Mouse (Mus musculus) heart, postnatal 14 days (tissue): Measurements from ENCODE around the gene Derl2. TPM values are rescaled to one million over a fixed set of nuclear protein-coding genes. Genes with fewer than 3 reads are reported as not detected.

Source experiments
- DNase-seq, 2 experiments: peaks; one replicate each; pipeline ENCODE4 v3.0.0; 2021 to 2022
- intact Hi-C: fragments of 180-260 bp; cut with DNase I; formaldehyde crosslinking; loops from one replicate; pipeline ENCODE4 v1.15.1; 2025
- long read RNA-seq, 2 experiments: library from polyadenylated mRNA; stranded (forward); transcript quantifications; one replicate each; pipeline ENCODE4 v2.0.0; 2021
- total RNA-seq, 2 experiments: library from RNA; stranded (reverse); gene quantifications; 2 replicates each; pipeline ENCODE4 v1.2.3; 2021

Gene Derl2
- total RNA-seq: 10 to 100 TPM; 24.8 to 26.5 TPM
- long read RNA-seq, experiment 1, transcript Derl2-206 (7 exons, 3,666 nt): major isoform, 56 of 63 reads
- long read RNA-seq, experiment 1, partial matches to known transcripts: 2 of 63 reads
- long read RNA-seq, experiment 1, other reads (novel, unspliced or antisense): 5 of 63 reads
- long read RNA-seq, experiment 2, transcript Derl2-206 (7 exons, 3,666 nt): major isoform, 49 of 58 reads
- long read RNA-seq, experiment 2, partial matches to known transcripts: 0 of 58 reads
- long read RNA-seq, experiment 2, other reads (novel, unspliced or antisense): 9 of 58 reads

DNA sequence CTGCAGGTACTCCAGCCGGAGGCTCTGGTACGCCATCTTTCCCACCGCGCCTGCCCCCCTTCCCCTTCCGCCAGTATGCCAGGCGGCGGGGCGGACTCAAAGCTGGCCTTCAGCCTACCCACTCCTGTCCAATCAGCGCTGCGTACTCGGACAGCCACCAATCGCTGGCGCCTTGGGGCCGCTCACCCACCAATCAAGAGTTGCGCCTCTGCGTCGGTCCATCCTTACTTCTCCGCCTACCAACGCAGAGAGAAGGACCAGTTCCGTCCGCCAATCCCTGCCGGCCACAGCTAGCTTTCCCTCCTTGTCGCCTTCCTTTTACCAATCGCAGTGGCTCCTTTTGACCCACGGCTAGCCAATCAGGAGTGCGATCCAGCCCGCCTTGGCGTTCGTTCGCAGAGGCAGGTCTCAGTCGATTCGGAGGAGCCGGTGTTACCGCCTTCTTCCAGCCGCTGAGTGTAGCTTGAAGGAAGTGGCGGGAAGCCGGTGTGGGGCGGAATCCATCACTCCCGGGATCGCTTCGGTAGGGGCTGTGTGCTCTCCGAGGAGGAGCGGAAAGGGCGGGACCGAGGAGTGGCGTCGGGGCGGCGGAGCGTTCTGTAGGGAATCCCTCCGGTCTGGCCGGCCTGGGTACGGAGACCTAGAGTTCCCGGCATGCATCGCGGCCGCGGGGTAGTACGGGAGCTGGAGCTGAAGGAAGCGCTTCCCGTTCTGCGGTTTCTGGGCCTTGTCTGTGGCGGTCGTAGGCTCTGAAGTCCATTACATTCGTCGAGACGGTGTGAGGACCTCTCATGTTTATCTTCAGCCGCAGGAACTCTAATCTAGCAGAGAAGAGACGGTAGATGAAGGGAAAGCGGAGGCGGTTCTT lies at the start of gene Derl2, which contains the start of gene Mis12:
Gene Derl2, minus strand, starts transcription at position 641 of the 868 bp plus-strand sequence.
Gene Mis12, plus strand, starts transcription at position 411 of the 868 bp plus-strand sequence.
- intact Hi-C loops: no loop called here
- peak; percentile 96 to 97 for DNase-seq

DNA sequence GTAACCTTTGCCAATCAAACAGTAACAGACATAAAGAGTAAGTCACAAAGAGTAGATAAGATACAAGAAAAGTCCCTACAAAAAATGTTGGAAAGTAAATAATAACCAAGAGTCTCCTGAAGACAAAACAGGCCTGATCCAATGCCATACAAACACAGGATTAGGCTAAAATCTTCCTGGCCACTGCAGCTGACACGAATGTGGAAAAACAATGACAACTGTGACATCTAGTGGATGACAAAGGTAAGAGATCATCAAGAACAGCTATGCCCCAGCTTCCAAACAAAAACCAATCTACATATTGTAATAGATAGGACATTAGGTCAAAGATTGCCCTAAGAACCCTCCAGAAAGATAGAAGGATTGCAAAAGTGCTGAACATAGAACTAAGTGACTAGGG lies 32.9 kb upstream of the Derl2 start:
- intact Hi-C loops: loop anchor here (5.0 kb wide), 1 partner anchor 65 kb away; no protein-coding TSS in a partner anchor
- no peak for DNase-seq

DNA sequence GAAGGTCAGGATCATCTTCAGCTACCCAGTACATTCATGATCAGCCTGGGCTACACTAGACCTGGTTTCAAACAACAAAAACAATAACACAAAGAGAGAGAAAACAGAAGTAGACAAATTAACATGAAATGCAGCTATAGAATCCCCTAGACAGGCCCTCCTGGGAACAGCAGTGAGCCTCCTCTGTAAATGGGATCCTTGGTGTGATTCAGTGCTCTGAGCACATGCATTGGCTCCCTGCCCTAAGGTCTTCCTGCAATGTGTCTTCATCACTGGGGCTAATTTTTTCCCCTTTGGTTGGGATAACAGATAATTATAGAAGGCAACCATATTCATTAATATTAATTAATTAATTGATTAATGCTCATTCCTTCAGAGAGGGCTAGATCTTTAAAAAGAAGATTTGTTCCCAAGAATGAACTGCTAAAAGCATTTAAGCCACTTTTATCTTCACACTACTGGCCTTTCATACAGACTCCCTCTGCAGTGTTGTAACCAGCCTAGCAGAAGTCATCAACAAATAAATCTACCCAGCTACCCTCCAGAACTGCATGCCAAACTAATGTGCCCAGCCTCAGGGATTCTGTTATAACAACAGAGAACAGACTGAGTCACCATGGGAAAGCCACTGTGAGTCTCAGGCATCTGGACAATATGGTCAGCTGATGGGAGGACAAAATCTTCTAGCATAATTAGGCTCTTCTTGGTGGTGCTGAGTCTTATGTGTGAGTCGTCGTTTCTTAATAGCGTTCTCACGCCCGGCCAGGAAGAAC lies 20.1 kb upstream of the Derl2 start:
- intact Hi-C loops: no loop called here
- no peak for DNase-seq

DNA sequence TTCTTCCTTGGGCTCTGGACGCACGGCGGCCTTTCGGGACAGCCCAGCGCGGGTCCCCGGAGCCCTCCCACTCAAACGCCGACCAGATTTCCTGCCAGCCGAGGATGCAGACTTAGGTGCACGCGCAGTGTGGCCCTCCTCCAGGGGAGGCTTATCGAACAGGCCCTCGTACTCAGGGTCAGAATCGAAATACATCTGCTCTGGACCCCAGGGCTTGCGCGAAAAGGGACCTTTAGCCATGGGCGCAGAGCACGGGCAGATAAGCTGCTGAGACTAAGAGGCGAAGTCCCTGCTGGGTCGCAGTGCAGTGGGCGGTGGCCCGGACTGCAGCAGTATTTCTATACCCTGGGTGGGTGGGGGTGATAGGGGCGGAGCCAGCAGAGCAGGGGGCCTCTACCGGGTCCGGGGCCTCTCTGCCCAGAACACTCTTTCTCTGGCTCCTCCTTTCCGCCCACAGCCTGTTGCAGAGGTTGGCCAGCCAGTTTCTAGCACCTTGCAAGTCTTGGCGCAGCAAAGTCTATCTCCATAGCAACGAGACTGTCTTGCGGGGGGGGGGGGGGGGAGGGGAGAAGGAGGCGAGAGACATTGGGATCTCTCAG lies 13.6 kb upstream of the Derl2 start, which contains the start of gene 6330403K07Rik:
Gene 6330403K07Rik, minus strand, starts transcription at position 351 of the 599 bp plus-strand sequence.
- intact Hi-C loops: no loop called here
- DNase-seq: peak in 1 of 2 experiments; percentile 4

DNA sequence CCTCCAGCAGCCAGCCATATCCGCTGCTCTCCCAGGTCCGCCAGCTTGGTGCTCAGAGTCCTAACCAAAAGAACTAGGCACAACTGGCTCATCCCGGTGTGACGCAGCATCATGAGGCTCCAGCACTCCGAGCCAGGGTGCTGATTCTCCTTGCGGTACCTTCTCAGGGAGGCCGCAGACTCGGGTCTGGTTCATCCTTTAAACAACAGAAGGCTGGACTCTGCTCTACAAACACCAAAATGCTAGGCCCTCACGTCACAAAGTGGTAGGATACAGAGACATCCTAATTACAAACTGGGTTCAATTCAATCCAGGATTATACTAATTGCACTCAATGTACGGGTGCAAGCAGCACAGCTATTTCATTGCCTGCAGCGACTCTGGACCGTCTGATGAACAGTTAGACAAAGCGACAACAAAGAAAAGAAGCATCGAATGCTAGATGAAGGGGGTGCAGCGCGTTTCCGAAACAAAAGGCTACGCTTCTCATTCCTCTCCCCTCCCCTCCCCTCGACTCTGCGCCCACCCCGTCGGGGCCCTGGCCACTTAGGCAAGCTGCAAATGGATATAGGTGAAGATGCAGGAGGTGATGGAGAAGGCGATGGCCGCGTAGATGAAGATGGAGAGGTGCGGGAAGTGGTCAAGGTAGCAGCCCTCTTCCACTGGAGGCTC lies 13.0 kb upstream of the Derl2 start:
- intact Hi-C loops: no loop called here
- no peak for DNase-seq

DNA sequence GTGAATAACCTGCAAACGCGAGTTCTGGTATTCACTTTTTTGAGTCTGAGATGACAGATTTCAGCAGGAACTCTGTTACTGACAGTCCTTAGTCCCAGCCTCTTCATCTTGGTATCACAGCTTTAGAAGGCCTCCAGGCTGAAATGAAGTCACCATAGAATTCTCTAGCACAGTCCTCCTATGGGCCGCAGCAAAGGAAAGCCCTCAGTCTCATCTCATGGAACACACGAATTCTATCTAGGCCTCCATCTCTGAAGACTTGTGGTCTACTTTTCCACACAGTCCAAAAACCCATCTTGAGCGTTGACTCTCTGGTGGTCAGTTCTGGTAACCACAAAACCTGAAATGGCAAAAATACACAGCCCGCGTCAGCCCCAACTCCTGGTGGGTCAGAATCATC lies 12.4 kb upstream of the Derl2 start:
- intact Hi-C loops: no loop called here
- DNase-seq: no peak

DNA sequence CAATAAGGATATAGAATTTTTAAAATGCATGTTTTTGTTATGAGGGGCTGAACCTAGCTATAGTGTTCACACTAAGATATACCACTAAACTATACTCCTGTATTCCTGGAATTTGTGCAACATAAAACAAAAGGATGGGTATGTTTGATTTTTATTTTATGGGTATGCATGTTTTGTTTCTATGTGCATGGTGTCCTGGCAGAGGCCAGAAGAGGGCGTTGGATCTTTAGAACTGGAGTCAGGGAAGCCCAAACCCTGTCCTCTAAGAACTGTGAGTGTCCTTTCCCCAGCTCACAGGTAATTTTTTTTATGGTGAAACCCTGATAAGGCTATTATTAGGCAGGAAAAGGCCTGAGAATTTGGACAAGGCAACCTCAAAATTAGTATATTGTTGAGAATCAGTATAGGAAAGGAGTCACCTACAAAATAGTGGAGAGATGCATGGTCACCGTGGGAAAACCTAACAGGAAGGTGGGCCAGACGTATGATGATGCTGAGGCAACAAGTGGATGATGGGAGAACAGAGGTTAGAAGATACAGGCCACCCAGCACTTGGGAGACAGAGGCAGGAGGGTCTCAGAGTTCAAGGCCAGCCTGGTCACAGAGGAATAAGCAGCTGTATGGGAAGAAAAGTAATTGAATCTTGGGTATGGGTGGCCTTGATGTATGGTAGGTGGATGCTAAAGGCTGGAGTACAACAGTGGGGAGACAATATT lies 9.9 kb upstream of the Derl2 start:
- DNase-seq: no peak
- intact Hi-C loops: no loop called here

DNA sequence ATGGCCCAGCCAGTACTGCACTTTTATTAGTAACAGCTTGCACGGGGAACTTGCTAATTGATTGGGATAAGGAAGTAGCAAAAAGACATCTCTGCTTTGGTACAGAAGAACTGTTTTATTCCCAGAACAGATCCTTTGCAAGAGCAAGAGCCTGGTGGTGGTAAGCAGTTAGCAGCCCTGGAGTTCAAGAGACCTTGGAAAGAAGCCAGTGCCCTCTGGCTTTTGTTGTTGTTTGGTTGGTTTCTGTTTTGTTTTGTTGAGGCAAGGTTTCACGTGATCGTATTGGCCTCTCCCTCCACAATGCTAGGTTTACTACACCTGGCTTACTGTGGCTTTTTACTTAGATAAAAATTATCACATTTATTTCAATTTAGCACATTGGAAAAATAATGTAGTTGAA lies 8.6 kb upstream of the Derl2 start:
- intact Hi-C loops: no loop called here
- DNase-seq: no peak

DNA sequence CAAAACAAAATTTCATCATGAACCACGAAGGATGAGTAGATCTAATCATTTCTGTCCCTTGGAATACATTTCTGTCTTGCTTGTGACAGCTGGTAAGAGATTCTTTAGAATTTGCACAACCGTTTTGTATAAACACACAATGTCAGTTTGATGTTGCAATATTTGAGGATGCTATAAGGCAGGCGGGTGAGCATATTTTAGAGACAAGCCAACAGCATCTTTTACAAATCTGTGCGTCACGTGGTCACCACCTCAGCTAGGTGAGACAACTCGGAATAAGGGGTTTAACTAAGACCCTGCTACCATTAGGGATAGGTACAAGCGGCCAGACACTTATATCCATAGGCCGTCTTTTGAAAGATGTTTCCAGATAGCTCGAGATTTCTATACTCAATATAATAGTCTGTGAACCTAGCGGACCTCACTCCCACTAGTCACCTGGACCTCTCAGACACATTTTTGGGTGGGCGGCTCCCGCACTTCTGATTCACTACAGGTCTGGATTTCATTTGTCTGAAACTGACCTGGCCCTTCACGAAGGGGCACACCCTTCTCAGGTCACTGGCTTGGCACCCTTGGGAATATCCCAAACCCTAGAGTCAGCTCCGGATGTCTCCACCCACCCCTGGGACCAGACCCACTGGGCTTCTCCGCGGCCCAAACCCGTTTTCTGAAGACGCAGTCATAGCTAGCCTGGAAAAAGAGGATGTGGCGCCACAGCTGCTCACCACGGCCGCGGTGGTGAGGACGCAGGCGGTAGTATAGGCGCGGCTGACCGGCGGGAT lies 1.0 kb downstream of the Derl2 start:
- DNase-seq: no peak
- intact Hi-C loops: no loop called here

DNA sequence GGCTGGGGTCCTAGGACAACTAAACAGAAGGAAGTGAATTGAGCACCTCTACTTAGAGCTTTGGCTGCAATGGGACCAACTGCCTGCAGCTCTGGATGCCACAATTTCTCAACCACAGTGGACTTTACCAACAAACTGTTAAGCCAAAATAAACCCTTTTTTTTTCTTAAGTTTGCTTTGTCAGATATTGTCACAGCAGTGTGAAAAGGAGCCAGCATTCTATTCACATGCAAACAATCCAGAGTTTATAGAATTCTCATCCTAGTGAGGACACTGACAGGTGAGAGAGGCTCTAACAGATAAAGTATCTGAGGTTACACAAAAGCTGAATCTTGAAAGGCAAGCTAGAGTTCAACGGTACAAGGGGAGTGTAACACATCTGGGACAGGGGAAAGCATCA lies 2.6 kb downstream of the Derl2 start:
- intact Hi-C loops: no loop called here
- no peak for DNase-seq

DNA sequence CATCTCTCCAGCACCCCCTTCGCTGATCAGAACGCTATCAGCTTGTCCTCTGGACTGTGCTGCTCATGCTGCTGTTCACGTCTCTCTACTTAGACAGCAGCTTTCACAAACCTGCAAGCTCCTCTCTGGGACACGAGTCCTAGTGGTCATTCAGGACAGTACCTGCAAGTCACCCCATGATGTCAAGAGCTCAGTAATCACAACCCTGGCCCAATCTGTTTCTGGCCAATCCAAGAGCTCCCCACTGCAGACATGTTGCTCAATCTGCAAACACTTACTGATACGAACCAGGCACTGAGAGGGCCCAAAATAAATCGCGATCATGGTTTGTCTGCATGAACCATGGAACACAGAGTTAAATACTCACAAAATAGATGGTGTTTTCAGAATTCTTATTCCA lies 6.9 kb downstream of the Derl2 start:
- intact Hi-C loops: no loop called here
- no peak for DNase-seq

DNA sequence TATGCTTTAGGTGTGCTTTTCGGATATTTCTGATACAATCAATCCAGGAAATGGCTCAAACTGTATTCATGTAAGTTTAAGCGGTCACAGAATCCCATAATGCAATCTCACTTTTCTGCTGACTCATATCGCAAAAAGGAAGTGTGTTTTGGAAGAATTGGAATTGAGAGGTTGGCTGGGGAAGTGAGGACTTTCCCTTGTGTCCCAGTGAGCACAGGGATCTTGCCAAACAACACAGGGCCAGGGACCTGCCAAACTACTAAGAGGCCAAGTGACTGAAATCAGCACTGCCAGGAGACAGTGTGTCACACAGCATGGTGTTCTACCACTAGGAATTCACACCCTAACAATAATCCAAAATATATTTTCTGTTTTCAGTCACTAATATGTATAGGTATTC lies 11.3 kb downstream of the Derl2 start:
- DNase-seq: peak; percentile 23 to 25
- intact Hi-C loops: no loop called here

DNA sequence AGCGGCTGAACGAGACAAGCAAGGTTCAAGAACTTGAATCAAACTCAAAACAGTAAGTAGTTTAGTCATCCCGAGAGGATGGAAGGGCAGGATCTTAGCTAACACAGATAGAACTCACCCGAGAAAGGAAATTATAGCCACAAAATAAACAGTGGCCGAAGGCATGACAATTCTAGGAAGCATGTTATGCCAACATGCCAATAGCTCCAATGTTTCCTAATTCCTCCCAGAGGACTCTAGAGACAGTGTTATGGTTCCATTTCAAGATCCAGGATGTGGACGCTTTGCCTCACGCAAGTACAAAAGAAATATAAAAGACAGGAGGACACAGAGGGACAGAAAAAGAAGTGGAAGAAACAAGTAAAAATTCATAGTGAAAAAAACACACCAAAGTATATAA lies 11.8 kb downstream of the Derl2 start:
- DNase-seq: no peak
- intact Hi-C loops: no loop called here

DNA sequence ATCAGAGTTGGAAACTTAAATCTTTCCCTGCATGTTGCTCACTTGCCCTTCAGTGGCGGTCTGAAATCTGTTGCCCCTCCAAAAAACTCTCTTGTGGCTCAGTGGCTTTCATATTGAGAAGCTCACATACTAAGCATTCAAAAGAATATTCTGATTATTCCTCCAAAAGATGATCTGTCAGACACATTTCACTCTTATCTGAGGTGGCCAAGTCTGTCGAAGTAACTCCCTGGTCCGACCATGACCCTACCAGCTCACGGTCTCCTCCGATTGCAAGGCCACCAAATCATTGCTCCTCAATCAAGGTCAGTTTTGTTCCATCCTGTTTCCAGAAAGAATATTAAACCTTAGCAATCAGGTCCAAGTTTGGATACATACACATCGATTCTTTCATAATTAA lies 12.6 kb downstream of the Derl2 start:
- DNase-seq: no peak
- intact Hi-C loops: no loop called here

DNA sequence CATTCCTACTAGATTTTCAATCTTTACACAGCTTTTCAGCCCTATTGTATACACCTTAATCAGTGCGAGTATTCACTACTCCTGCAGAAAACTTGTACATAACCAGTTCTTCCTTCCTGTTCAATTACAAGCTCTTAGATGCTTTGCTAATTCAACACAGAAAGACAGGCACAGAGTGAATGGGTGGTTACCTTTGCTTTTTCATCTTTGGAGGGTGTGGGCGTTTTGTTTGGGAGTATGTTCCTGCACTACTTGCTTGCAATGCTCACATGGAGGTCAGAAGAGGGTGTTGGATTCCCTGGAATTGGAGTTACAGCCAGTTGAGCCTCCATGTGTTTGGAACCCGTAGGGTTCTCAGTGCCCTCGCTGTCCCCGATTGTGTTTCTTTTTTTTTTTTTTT lies 14.6 kb downstream of the Derl2 start:
- intact Hi-C loops: no loop called here

DNA sequence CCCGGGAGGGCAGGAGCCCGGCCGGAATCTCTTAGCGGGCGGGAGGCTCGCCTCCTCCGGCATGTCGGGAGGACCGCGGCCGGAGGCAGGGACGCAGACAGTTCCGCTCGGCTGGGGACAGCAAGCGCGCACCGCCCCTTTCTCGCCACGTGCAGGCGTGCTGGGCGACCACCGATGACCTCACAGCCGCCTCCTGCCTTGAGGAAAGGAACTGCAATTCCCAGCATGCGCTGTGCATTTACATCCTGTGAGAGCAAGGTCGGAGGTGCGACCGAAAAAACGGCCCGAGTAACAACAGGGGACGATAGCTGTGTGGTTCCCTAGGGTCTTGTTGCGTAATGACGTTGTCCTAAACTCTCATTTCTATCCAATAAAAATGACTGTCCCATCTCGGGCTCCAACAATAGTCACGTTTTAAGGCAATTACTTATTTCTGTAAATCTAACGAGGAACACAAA lies 15.3 kb downstream of the Derl2 start, which contains the start of gene Dhx33:
Gene Dhx33, minus strand, starts transcription at position 122 of the 458 bp plus-strand sequence.
- intact Hi-C loops: no loop called here
- DNase-seq: peak; percentile 94 to 96

More for the DNA sequence above, 14.6 kb downstream of the Derl2 start:
- no peak for DNase-seq

DNA sequence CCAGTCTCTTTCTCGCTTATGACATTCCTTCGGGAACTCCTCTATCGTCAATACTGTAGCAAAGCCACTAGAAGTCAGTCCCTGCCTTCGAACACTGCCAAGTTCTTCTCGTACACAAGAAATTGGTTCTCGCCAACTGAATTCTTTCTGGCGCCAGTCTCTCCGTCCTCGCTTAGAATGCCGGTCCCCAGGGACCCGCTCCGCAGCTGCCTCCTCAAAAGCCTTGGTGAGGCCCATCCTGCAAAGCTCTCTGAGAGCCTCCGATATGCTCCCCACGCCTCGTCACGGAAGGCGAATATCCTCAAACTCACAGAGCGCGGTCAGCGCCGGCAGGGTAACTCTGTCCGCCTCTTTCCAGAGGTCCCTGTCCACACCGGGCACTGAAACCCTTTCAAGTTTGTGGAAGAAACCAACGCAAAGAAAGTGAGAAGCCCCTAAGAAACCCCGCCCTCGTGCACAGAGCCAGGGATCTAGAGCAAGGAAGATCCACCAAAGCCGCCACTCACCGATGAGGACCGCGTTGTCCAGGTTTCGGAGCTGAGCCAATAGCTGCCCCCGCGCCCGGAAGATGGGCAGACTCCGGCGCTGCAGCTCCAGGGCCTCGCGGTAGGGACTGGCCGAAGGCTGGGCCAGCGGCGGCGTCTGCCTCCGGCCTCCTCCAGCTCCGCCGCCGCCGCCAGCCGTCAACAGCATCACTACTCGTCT lies 15.9 kb downstream of the Derl2 start:
- DNase-seq: peak in 1 of 2 experiments; percentile 38
- intact Hi-C loops: loop anchor here (2.0 kb wide), 1 partner anchor 19 kb away; no protein-coding TSS in a partner anchor

DNA sequence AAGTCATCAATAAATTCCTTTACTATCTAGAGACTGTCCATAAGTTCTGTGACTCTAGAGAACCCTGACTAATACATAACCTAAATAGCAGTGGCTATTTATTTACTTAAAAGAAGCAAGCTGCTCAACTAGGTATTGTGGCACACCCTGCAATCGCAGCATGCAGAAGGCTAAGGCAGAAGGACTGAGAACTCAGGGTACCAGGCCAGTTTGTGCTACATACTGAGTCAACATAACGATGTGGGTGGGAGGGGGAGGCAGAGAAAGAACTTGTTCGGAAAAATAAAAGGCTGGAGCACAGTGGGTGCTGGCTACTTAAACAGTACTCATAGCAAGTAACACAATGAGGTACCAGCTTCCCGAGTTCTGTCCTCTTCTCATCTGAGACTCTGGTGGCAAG lies 18.5 kb downstream of the Derl2 start:
- no peak for DNase-seq
- intact Hi-C loops: no loop called here
